Mouse (Mus musculus) embryonic facial prominence, embryonic 15.5 days (tissue): Measurements from ENCODE around the gene Anks1. TPM values are rescaled to one million over a fixed set of nuclear protein-coding genes. Genes with fewer than 3 reads are reported as not detected.
"Not testable (repeated sequence)": the region's sequence is repeated elsewhere in the genome, so short reads cannot be mapped to it uniquely, and the experiment has no call there.

ENCODE experiments used
- ATAC-seq: fragments of 200-750 bp; cut with Nextera tagmentation; 2 replicates; pipeline ENCODE4 v1.8.0; 2017; ENCODE audit warnings: low read depth, moderate TSS enrichment; ENCODE audit not compliant: insufficient number of reproducible peaks, low FRiP score, low TSS enrichment
- H3K27ac ChIP-seq: fragments of 300-500 bp; sonication (generic); replicated peaks from 2 replicates; pipeline ENCODE4 v1.5.1; 2015; ENCODE audit warnings: mild to moderate bottlenecking, inconsistent platforms
- H3K27me3 ChIP-seq: fragments of 300-500 bp; sonication (generic); 2 replicates; pipeline ENCODE4 v1.6.1; 2015; ENCODE audit warnings: inconsistent platforms
- H3K36me3 ChIP-seq: fragments of 300-500 bp; sonication (generic); 2 replicates; pipeline ENCODE4 v1.6.1; 2015; ENCODE audit warnings: mild to moderate bottlenecking, inconsistent platforms
- H3K4me1 ChIP-seq: fragments of 300-500 bp; sonication (generic); 2 replicates; pipeline ENCODE4 v1.6.1; 2015; ENCODE audit warnings: inconsistent platforms
- H3K4me2 ChIP-seq: fragments of 300-500 bp; sonication (generic); replicated peaks from 2 replicates; pipeline ENCODE4 v1.6.1; 2015; ENCODE audit warnings: mild to moderate bottlenecking, inconsistent platforms
- H3K4me3 ChIP-seq: fragments of 300-500 bp; sonication (generic); replicated peaks from 2 replicates; pipeline ENCODE4 v1.5.1; 2015; ENCODE audit warnings: mild to moderate bottlenecking, inconsistent platforms
- H3K9ac ChIP-seq: fragments of 300-500 bp; sonication (generic); 2 replicates; pipeline ENCODE4 v1.6.1; 2015; ENCODE audit warnings: inconsistent platforms
- H3K9me3 ChIP-seq: fragments of 300-500 bp; sonication (generic); replicated peaks from 2 replicates; pipeline ENCODE4 v1.6.1; 2016; ENCODE audit warnings: inconsistent platforms
- WGBS: fragments of 180-500 bp; shearing (Covaris S2); methylation state at CpG from one replicate; pipeline ENCODE4 v1.1.7; 2015; 5-methylcytosine and 5-hydroxymethylcytosine counted together
- polyA plus RNA-seq: library from polyadenylated mRNA; unstranded; fragments of >200 nt; fragmentation: Nextera tagmentation; extraction: Ambion mirVana; gene quantifications from 2 replicates; pipeline ENCODE4 v1.2.1, GENCODE M21; 2015

The Anks1 gene
- polyA plus RNA-seq, 1 experiment from 2014 or later: 15.3 TPM

DNA sequence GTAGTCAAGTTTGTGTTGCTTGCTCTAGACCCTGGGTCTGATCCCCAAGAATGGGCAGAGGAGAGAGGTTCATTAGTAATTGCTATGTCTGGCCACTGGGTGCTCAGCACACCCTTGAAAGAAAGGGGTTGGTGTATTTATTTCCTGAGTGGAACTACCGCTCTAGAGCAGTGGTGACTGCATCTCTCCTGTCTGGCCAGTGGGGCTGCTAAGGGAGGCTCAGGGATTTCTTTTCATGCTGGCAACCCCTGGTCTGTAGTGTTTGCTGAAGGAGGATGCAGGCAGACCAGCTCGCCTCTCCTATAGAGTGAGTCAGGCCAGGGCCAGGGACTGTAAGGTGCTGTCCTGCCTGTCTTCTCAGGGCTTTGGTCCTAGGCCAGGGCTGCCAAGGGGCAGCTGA is 38.0 kb downstream of the Anks1 start:
- Histone ChIP-seq H3K4me1 (peaks cover 26% of the 10 kb centered on the region), H3K27me3 (no peaks in the 10 kb centered on the region), H3K36me3 (no peaks in the 10 kb centered on the region), H3K9ac (no peak overlapping the region), H3K27ac (peak overlapping the region; percentile 84; the same call in 1 of the 2 replicates), H3K9me3 (no peaks in the 10 kb centered on the region), H3K4me3 (no peak overlapping the region), H3K4me2 (no peak overlapping the region)
- 80% methylated on average over 2 of the region's 2 CpGs for WGBS
- ATAC-seq: no peak

GRCm38 (mm10) chr17:27953136-27953535 is 44.0 kb downstream of the Anks1 start:
- ATAC-seq: no peak
- Histone ChIP-seq H3K9ac (no peak overlapping the region), H3K4me1 (peaks cover 9% of the 10 kb centered on the region; the same call in 1 of the 2 replicates), H3K27ac (no peak overlapping the region), H3K9me3 (no peaks in the 10 kb centered on the region), H3K27me3 (no peaks in the 10 kb centered on the region), H3K36me3 (no peaks in the 10 kb centered on the region), H3K4me3 (no peak overlapping the region), H3K4me2 (no peak overlapping the region)
- 45% methylated on average over 6 of the region's 6 CpGs for WGBS

DNA sequence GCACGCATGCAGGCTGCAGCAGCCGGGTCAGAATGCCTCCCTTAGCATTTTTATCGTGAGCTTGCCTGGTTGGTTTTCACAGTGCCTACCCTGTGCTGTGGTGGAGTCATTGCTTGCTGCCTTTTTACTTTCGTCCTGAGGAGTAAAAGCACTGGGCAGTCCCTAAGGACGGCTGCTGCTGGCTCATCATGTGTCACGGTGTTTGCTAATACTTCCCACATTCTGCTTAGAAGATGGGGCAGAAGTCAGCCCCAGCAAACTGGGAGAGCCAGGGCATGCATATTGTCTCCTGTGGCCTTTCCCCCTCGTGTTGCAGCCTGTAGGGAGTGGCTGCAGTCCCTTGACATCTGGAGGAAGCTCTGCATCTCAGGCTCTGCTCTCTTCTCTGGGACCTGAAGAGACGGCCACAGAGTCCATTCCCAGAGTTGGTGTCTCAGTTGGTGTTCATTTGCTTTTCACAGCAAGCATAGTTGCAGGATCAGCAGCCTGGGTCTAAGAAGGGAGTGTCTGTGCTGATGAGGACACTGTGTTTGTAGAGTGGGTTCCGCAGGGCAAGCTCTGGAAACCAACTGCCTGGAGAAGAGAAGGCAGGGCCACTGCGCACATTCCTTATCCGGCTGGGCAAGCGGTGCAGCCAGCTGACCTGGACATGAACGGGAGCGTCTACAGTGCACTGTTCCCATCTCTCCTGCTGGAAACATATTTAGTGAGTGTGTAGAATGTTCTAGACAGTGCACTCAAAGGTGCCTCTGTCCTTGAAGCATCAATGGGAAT is 45.7 kb downstream of the Anks1 start:
- Histone ChIP-seq H3K36me3 (no peaks in the 10 kb centered on the region), H3K9ac (no peak overlapping the region), H3K27ac (no peak overlapping the region), H3K9me3 (no peaks in the 10 kb centered on the region), H3K4me2 (no peak overlapping the region), H3K4me3 (no peak overlapping the region), H3K4me1 (peaks cover 11% of the 10 kb centered on the region), H3K27me3 (no peaks in the 10 kb centered on the region)
- ATAC-seq: no peak
- 61% methylated on average over 14 of the region's 14 CpGs for WGBS

GRCm38 (mm10) chr17:27957649-27958048 is 48.5 kb downstream of the Anks1 start:
- Histone ChIP-seq H3K9me3 (no peaks in the 10 kb centered on the region), H3K4me2 (no peak overlapping the region), H3K4me3 (no peak overlapping the region), H3K27ac (no peak overlapping the region), H3K36me3 (no peaks in the 10 kb centered on the region), H3K9ac (no peak overlapping the region), H3K4me1 (peaks cover 22% of the 10 kb centered on the region), H3K27me3 (no peaks in the 10 kb centered on the region)
- WGBS: 94% methylated on average over 9 of the region's 9 CpGs
- ATAC-seq: no peak

DNA sequence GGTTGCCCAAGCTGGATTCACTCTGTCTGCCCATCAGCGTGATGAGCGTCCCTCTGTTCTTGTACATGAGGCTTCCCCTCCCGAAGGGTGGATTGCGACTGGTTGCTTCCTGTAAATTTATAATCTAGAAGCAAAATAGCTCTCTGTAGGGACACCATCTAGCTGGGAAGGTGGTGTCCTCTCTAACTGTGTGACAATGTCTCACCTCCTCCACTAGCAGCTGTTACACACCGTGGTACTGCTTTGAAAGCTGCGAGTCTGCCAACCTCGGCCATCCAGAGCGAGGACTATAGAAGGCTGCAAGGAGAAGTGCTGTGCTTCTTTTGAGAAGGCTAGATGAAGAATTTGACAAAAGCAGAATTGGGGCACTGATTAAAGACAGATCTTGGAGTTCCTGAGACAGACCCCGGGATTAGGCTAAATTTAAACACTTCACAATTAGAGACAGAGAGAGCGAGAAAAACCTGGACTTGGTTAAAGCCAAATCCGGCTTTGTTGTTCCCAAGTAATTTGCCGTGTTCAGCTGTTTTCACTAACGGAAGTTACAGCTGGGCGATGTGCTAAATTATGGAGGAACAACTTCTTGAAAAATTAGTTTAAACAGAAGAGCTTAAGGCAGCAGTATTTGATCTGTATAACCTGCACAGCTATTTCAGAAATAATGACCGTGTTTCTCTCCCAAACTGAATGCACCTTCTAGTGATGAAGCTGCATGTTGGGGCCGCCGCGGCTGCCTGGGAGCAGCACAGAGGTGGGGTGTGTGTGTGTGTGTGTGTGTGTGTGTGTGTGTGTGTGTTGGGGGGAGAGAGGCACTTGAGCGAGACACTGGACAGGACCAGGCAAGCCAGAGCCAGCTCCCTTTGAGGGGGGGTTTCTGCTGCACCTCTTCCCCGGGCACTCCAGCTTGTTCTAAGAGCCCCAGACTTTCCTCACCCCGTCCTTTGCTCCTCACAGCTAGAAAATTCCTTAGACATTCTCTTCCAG is 51.3 kb downstream of the Anks1 start:
- no peaks in the 10 kb centered on the region for H3K27me3 ChIP-seq
- no peak overlapping the region for H3K9ac ChIP-seq
- no peaks in the 10 kb centered on the region for H3K9me3 ChIP-seq
- peak overlapping the region; percentile 73 for H3K27ac ChIP-seq
- H3K4me1 ChIP-seq: peaks cover 20% of the 10 kb centered on the region
- H3K4me3 ChIP-seq: no peak overlapping the region
- no peaks in the 10 kb centered on the region for H3K36me3 ChIP-seq
- 32% methylated on average over 21 of the region's 21 CpGs for WGBS
- peak overlapping the region; percentile 21 for H3K4me2 ChIP-seq
- no peak for ATAC-seq

DNA sequence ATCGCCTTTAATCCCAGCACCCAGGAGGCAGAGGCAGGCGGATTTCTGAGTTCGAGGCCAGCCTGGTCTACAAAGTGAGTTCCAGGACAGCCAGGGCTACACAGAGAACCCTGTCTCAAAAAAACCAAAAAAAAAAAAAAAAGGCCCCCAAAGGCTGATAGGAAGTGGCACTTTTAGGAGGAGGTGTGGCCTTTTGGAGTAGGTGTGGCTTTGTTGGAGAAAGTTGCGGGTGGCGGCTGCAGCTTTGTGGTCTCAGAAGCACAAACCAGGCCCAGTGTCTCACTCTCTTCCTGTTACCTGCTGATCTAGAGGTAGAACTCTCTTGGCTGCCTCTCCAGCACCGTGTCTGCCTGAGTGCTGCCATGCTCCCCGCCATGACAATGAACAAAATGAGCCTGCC is 54.0 kb downstream of the Anks1 start:
- H3K27ac ChIP-seq, ATAC-seq, H3K27me3 ChIP-seq, H3K4me2 ChIP-seq, H3K4me3 ChIP-seq, H3K36me3 ChIP-seq, H3K9me3 ChIP-seq, H3K9ac ChIP-seq: not testable (repeated sequence)
- H3K4me1 ChIP-seq: peaks cover 22% of the 10 kb centered on the region
- WGBS: 95% methylated on average over 7 of the region's 7 CpGs

DNA sequence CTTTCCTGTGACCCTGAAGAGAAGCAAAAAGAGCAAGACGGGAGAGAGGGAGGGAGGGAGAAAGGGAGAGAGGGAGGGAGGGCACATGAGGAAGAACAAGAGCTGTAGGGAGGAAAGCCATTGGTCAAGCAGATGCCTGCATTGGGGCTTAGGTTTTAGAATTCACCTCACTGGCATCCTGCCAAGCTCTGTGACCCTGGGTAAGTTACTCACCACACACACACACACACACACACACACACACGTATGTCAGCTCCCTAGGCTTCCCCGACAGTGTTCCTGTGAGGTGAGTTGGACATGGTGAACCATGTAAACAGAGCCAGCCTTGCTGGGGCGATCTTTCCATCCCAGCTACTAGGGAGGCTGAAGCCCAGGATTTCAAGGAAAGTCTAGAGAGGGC is 55.5 kb downstream of the Anks1 start:
- Histone ChIP-seq H3K27me3 (no peaks in the 10 kb centered on the region), H3K4me3 (no peak overlapping the region), H3K4me1 (peaks cover 26% of the 10 kb centered on the region), H3K4me2 (no peak overlapping the region), H3K9me3 (no peaks in the 10 kb centered on the region), H3K9ac (no peak overlapping the region), H3K36me3 (no peaks in the 10 kb centered on the region), H3K27ac (no peak overlapping the region)
- 60% methylated on average over 4 of the region's 4 CpGs for WGBS
- ATAC-seq: no peak

GRCm38 (mm10) chr17:27965292-27965691 is 56.2 kb downstream of the Anks1 start:
- WGBS: 73% methylated on average over 10 of the region's 10 CpGs
- H3K36me3 ChIP-seq: no peaks in the 10 kb centered on the region
- H3K4me2 ChIP-seq: no peak overlapping the region
- H3K27ac ChIP-seq: no peak overlapping the region
- no peak for ATAC-seq
- no peak overlapping the region for H3K9ac ChIP-seq
- no peaks in the 10 kb centered on the region for H3K27me3 ChIP-seq
- no peaks in the 10 kb centered on the region for H3K9me3 ChIP-seq
- no peak overlapping the region for H3K4me3 ChIP-seq
- peaks cover 24% of the 10 kb centered on the region for H3K4me1 ChIP-seq

- ATAC-seq: no peak
- Histone ChIP-seq H3K9ac (no peak overlapping the region), H3K4me3 (no peak overlapping the region), H3K27ac (no peak overlapping the region), H3K4me1 (peaks cover 18% of the 10 kb centered on the region), H3K9me3 (no peaks in the 10 kb centered on the region), H3K4me2 (no peak overlapping the region), H3K36me3 (no peaks in the 10 kb centered on the region), H3K27me3 (no peaks in the 10 kb centered on the region)
- WGBS: 62% methylated on average over 4 of the region's 4 CpGs
Observed at GRCm38 (mm10) chr17:27966056-27966455, 57.0 kb downstream of the Anks1 start.

DNA sequence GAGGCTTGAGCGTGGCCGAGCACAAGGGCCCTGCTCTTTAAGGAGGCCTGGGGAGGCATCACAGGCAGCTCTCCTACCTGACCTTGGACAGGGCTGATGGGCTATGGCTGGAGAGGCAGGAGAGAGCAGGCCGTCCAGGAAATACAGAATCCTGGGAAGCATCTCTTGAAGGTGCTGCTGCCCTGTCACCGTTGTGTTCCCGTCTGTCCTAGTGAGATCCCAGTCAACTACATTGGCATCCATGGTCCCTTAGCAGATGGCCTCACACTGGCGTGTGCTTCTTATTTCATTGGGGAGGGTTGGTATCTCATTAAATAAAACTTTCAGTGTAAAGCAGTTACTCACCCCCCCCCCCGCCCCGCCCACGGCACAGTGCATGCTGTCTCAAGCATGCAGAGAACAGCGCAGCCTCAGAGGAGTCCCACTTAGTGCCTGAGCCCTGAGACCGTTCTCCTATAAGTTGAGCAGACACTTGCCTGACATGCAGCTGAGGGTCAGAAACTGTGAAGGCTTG is 57.5 kb downstream of the Anks1 start:
- peaks cover 23% of the 10 kb centered on the region for H3K4me1 ChIP-seq
- H3K4me3 ChIP-seq: no peak overlapping the region
- H3K27me3 ChIP-seq: no peaks in the 10 kb centered on the region
- H3K9ac ChIP-seq: no peak overlapping the region
- no peak overlapping the region for H3K4me2 ChIP-seq
- 80% methylated on average over 11 of the region's 11 CpGs for WGBS
- H3K36me3 ChIP-seq: no peaks in the 10 kb centered on the region
- no peak overlapping the region for H3K27ac ChIP-seq
- ATAC-seq: no peak
- H3K9me3 ChIP-seq: no peaks in the 10 kb centered on the region

DNA sequence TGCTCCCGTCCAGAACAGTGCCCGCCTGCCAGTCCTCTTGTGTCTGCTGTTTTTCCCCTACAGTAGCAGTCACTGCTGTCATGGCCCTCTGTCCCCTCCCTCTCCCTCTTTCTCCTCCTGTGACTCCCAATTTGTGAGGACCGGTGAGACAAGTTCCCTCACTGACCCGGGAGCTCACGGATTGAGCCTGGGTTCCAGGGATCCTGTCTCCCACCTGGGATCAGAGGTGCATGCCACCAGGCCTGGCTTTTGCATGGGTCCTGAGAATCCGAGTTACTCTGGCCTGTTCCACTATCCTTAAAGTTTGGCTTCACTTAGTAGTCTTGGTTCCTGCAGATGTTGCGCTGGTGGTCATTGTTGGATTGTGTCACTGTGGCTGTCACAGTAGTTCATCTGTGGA is 58.4 kb downstream of the Anks1 start:
- Histone ChIP-seq H3K4me2 (no peak overlapping the region), H3K9ac (no peak overlapping the region; the same call in 1 of the 2 replicates), H3K9me3 (no peaks in the 10 kb centered on the region), H3K4me1 (peaks cover 23% of the 10 kb centered on the region), H3K27ac (no peak overlapping the region), H3K36me3 (no peaks in the 10 kb centered on the region), H3K4me3 (no peak overlapping the region), H3K27me3 (no peaks in the 10 kb centered on the region)
- WGBS: 91% methylated on average over 7 of the region's 7 CpGs
- ATAC-seq: no peak
